Mouse (Mus musculus): ENCODE measurements around the gene Hinfp.
"Not testable (repeated sequence)": the region's sequence is repeated elsewhere in the genome, so short reads cannot be mapped to it uniquely, and the experiment has no call there.

Hinfp gene

DNA sequence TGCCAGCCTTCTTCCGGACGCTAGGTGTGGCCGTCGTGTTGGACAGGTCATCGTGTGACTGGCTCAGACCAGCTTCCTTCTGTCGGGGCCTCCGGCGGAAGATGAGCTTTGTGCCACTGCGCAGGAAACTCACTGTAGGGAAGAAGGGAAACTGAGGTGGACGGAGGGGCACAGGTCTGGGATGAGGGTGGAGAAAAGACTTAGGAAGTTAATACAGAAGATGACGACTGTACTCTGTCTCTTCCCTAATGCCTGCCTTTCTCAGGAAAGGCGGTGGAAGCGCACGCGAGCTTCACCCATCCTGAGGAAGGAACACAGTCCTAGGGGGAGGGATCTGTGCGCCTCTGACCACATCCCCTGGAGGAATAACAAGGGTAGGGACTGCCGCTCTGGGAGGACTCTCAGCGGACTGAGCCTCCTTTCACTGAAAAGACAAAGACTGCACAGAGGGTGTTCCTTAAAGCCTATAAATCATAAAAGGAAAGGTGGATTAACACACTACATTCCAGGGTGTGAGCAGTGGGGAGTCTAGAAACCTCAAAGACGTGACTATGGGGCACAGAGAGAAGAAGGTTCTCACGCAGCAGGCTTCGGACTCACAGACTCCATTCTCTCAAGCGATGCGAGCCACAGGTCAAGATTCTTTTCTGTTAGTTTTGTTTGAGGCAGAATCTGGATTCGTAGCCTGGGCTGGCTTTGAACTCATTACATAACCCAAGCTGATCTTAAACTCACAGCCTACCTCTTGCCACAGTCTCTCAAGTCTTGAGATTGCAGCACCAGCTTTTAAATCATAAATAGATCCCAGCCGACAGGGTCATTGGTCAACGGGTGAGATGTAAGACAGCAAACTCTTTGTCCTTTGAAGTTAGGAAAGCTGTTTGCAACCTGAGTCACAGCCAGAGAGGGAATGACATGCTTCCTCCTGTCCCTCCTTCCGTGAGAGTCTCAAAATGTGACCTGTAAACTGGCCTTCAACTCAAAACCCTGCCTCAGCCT lies 6.0 kb upstream of the Hinfp start:
- no peak for DNase-seq (ENCODE audit: low spot score)

DNA sequence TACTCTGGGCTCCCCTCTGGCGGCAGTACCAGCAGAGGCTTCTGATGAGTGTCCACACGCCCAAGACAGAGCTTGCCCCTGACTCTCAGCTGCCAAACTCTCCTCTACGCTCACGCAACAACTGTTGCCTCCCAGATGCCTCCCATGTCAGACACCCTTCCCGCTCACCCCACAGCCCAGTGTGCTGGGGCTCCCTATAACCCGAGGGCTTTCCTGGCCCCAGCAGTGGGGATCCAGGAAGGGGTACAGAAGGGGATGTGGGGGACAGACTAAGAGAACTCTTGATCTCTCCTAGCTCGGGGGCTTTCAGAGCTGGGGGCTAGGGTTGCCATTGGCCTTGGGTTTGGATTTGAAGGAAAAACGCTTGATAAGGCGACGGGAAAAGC lies 5.3 kb upstream of the Hinfp start:
- DNase-seq (ENCODE audit: low spot score): no peak

DNA sequence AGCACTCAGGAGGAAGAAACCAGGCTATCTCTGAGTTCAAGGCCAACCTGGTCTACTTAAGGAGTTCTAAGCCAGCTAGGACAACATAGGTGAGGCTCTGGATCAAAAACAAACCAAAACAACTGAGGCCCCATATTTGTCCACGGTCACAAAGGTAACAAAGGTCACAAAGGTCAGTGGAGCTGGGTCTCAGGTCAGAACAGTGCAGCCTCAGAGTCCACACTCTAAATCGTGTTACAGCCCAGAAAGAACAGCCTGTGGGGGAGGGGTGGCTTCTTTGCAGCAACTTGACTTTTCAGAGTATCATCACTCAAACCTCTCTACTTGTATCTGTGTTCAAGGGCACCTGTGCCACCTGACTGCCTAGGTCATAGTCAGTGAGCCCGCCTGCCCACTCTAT lies 4.3 kb upstream of the Hinfp start:
- no peak for DNase-seq (ENCODE audit: low spot score)

DNA sequence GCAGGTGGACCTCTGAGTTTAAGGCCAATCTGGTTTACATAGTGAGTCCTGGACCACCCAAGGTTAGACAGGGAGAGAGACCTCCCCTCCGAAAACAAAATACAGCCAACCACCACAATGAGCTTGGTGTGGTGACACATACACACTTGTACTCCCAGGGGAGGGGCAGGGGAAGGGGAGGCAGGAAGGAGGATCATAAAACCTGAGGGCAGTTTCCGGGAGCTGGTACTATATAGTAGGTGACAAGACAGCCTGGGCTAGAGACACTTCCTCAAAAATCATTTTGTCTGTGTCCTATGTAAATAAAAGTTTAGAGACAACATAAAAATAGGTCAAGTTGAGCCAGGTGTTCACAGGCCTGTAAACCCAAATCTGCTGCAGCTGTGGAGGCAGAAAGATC lies 1.8 kb upstream of the Hinfp start:
- DNase-seq (ENCODE audit: low spot score): no peak

DNA sequence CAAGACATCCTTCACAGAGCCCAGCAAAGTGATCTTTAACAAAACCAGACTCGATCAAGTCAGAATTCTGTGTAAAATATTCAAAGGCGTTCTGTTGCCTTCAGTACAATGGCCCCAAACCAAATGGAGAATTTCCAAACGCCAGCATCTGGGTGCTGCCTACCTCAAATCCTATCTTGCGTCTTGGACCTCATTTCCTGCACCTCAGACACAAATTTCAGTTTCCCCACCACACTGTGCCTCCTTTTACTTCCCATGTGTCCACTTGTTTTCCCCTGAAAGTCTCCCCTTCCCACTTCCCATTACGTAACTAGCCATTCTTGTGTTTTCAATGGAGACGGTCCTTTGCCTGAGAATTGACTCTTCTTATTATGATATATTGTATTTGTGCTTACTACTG lies 1.1 kb upstream of the Hinfp start:
- no peak for DNase-seq (ENCODE audit: low spot score)

DNA sequence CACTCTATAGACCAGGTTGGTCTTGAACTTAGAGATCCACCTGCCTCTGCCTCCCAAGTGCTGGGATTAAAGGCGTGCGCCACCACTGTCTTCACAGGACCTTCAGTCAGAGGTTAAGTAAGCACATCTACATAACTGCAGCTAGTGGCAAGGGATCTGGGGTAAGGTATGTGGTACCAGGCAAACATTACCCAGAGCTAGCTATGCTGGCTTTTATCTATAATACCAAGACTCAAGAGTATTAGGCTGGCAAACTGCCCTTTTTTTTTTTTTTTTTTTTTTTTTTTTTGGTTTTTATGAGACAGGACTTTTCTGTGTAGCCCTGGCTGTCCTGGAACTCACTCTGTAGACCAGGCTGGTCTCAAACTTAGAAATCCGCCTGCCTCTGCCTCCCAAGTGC lies 5.5 kb downstream of the Hinfp start:
- DNase-seq (ENCODE audit: low spot score): not testable (repeated sequence)

DNA sequence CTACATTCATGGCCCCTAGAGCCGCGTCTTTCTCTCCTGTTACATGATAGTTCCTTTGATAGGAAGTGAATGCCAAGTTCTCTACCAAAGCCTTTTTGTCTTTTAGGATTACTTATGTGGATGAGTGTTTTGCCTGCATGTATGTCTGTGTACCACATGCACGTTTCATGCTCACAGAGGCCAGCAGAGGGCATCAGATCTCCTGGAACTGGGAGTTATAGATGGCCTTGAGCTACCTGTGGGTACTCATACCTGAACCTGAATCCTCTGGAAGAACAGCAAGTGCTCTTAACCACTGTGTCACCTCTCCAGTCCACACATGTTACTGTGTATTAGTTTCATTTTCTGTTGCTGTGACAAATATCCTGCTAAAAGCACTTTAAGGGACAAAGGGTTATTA lies 13.0 kb downstream of the Hinfp start:
- DNase-seq (ENCODE audit: low spot score): no peak

DNA sequence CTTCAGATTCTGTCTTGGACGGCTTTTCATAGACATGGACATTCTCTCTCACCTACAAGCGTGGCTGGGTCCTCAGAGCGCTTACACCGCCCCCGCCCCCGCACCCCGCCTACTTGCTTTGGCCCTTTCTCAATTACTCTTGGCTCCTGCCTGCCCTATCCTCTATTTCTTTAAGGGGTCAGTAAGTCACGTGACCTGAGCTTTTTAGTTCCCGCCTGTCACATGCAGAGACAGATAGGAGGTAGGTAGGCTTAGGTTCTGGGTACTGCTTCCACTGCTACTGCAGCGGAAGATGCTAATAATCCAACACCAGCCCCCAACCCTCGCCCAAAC lies 16.5 kb downstream of the Hinfp start:
- DNase-seq (ENCODE audit: low spot score): no peak

DNA sequence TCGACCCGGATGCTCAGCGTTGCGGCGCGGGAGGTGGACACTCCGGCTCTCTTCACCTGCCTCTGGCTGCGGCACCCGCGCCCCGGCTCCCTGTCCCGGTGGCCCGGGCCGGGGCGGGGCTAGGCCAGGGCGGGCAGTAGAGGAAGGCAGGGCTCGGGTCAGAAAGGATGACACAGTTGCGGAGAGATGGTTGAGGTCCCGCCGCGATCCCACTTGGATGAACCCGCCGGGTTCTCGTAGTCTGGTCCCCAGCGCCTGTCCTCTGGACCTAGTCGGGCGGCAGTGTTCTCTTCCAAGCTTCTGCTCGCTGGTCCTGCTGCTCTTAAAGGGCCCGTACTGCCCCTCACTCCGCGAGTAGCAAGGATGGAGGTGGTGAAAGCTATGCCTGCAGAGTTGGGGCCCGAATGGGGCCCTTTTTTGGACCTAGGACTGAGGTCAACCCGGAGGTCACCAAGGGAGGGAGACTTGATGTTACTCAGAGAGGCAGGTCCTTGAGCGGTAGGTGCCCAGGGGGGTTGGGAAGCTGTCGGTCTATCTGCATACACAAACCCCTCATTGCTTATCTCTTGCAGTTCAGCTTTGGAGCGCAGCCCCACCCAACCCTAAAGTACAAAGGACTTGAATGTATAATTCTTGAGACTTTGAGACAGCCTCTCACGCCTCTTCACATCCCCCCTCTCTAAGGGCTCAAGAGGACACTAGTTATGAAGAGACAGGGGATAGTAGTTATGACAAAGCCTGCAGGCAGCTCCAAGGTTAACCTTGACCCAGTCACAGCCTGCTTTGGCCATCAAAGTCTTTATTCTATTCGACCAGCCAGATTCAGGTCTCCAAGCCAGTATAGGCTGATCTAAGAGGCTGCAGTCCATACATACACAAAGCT lies 17.2 kb downstream of the Hinfp start, which contains the start of gene Abcg4:
Gene Abcg4, minus strand, starts transcription at position 540 of the 883 bp plus-strand sequence.
- DNase-seq (ENCODE audit: low spot score): no peak

DNA sequence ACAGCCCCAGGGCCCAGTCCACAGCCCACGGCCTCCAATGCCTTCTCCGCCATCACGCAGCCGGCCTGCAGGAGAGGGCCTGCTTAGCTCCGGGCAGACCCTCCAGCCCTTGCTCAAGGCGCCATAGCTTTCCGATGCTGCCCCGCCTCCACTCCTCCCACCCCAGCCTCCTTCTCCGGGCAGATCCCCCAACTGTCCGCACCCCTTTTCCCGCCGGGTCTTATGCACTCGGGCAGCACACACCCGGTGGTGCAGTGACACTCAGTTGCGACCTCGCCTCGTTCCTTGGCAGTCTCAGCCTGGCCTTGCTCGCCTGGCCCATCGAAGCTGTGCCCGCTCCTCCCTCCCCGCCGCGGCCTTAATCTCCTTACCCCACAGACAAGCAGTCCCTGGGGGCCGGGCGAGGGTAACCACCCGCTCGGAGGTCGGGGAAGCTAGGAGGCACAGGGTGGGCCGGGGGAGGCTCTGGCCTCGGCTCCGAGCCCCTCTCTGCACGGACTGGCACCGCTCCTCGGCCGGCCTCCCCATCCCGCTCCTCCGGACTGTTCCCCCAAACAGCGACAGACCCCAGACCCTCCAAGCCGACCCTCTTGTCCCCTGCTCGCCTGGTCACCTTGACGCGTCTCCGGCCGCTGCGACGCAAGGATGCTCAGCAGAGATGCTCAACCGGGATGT lies 17.9 kb downstream of the Hinfp start:
- no peak for DNase-seq (ENCODE audit: low spot score)

DNA sequence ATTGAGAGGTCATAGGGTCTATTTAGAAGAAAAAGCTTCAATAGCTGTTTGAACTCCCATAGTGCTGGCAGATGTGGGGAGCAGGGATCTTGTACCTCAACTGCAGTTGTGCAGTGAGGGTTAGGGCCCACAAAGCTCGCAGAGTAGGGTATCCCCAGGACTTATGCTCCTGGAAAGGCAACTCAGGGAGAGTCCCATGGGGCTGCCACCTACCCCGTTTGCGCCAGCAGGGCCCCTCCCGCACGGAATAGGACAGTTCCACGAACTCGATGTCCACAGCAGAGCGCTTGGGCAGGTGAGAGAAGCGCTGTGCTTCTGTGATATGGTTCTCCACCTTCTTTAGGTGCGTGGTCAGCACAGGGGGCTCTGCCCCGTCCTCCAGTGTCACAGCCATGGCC lies 18.5 kb downstream of the Hinfp start:
- DNase-seq (ENCODE audit: low spot score): no peak

DNA sequence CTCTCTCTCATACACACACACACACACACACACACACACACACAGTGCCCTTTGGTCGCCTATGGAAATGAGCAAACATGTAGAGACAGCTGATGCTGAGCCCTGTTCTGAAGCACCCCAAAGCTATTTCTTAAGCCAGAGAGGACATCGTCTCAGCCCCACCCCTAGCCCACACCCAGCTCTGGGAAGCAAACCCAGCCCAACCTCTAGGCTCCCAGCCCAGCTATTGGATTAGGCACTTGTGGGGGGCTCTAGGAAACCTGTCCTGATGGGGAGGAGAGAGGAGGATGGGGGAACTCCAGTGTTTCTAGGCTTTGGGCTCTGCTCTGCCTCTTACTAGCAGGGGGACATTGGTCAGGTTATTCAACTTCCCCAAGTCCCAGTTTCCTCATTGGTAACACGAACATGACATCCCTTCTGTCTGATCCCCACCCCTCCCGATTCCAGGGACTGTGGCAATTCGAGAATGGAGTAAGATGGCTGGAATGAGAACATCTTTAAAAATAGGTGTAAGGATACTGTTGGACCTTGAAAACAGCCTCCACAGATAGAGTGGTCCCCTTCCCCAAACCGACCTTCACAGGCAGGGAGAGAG lies 19.1 kb downstream of the Hinfp start:
- no peak for DNase-seq (ENCODE audit: low spot score)

DNA sequence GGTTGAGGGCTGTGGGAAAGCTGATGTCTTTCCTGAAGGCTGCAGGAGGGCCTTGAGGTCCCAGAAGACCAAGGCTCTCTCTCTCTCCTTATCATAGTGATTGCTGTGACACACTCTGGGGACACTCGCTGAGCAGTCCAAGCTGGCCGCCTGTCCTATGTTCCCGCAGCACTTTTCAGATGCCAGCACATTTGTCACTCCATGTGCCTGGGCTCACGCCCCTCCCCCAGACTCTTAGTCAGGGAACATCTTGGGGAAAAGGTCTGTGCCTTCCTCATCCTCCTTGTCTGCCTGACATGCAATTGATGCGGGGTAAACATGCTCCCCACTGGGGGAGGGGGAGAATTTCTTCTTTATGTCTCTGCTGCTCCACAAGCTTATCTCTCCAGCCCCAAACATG lies 22.3 kb downstream of the Hinfp start:
- DNase-seq (ENCODE audit: low spot score): no peak

DNA sequence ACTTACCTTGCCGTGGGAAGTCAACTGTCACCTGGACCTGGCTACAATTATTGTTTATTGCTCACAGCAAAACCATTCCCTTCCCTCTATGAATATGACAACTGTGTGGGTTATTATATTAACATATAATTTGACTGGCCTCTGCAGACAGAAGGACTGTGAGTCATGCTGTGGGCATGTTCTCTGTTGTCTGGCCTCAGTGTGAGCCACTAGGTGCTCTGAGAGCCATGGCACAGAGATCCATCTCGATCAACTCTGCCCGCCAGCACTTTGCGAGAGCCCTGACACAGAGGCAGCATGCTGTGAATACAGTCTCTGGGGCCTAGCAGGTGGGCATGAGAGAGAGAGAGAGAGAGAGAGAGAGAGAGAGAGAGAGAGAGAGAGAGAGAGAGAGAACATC lies 35.5 kb downstream of the Hinfp start:
- no peak for DNase-seq (ENCODE audit: low spot score)

DNA sequence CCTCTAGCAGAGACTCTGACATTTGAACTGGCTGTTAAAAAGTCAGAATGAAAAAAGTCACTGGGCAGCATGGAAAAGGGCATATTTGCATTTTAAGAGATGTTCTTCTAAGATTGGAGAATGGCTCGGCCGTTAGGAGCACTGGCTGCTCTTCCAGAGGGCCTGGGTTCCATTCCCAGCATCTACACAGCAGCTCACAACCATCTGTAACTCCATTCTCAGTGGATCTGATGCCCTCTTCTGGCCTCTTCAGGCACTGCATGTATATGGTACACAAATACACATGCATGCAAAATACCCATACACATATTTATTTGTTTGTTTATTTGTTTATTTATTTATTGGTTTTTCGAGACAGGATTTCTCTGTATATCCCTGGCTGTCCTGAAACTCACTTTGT lies 36.4 kb downstream of the Hinfp start:
- DNase-seq (ENCODE audit: low spot score): no peak

DNA sequence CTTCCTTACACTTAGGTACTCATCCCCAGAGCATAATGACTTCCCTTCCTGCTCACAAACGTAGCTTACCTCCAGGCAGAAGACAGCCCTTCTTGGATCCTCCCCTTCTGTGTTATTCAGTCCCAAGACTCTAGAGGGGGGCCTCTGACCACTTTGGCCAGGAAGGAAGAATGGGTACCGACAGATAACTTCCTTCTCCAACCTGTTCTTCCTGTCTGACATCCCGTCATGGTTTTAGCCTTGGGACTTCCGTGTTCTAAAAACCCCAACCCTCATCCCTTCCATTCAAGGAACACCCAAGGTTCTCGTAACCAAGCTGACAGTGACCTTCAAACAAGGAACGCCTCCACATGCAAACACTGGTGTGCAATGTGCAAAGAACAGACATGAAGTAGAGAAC lies 37.0 kb downstream of the Hinfp start, which contains the start of gene Nlrx1:
Gene Nlrx1, minus strand, starts transcription at position 168 of the 400 bp plus-strand sequence.
- no peak for DNase-seq (ENCODE audit: low spot score)

DNA sequence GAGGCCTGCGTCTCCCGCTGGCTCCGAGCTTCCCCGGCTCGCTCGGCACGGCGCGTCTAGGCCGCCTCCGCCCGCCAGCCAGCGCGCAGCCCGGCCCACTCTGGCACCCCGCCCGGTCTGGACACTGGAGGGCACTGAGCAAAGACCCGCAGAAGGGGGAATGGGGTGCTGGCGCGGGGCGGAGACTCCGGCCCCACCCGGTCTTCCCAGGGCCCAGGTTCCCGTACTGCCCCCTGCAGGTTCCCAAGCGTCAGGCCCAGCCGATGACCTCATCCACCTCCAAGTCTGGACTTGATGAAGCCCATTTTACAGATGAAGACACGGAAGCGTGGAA lies 37.5 kb downstream of the Hinfp start:
- DNase-seq (ENCODE audit: low spot score): peak; percentile 71

DNA sequence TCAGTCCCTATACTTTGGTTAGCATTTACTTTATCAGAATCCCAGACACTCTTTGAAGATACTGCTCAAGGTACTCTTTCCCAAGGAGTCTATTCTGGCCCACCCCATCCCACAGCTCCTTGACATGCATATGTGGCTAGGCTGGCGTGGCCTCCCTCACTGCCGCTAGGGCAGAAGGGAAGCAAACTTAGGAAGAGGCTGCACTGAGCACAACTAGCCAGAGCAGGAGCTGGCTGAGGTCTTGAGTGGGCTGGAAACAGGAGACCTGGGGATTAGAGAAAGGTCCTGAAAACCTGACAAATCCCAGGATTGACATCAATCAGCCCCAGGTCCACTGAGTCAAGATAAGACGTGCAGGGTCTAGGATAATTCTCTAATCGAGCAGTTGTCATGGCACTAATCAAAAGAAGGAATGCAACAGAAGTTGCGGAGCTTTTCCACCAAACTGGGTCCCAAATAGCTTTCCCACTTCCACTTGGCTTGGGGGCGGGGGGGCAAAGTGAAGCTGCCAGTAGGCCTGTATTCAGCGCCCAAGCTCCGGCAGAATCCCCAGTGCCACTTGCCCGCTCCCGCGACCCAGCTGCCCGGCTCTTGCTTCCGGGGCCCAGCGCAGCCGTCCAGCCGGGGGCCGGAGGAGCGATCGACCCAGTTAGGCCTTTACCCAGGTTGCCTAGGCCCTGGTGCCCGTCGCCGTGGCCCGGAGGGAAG lies 38.0 kb downstream of the Hinfp start:
- no peak for DNase-seq (ENCODE audit: low spot score)

DNA sequence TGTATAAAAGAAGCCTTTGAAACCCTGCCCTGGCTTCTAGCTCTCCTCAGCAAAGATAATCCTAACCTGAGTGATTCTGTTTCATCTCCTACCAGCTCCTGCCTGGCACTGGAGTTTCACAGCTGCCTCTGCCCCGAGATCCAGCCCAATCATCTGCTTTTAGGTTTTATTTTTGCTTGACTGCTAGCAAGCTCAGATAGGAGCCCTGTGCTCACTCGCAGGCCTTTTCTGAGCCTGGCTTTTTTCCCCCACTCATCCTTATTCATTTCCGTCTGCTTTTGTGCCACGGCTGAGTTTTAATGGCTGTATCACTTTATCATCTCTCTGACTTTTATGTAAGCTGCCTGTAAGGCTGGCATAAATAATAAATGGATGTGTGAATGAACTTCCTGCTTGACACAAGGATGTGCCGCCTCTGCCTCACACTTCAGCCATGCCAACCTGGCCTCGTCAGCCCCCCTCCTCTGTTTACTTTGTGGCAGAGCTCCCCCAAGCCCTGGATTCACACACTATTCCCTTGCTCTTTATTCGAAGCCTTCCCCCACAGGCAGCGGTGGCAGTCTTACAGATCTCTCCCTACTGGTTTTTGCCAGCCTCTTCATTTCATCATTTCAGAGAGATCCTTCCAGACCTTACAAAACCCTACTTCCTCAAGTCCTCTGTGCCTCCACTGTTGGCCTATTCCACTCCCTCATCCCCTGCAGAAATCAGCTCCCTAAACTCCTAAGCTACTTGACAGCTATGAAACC lies 38.8 kb downstream of the Hinfp start:
- DNase-seq (ENCODE audit: low spot score): no peak

DNA sequence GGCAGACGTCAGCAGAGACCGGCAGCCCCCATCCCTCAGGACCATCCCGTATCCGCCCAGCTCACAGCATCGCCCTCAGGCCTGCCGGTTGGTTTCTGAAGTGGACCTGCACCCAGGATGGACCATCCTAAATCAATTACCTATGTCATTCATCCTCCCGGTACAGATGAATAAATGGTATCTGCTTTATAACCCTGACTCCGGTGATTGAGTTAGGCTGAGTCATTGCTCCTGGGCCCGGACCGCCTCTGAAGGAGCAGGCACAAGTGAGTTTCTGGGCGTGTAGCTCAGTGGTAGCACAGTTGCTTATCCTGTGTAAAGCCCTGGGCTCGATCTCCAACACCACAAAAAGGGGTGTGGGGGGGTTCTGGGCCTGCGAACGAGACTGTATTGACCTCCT lies 44.1 kb downstream of the Hinfp start:
- DNase-seq (ENCODE audit: low spot score): no peak

DNA sequence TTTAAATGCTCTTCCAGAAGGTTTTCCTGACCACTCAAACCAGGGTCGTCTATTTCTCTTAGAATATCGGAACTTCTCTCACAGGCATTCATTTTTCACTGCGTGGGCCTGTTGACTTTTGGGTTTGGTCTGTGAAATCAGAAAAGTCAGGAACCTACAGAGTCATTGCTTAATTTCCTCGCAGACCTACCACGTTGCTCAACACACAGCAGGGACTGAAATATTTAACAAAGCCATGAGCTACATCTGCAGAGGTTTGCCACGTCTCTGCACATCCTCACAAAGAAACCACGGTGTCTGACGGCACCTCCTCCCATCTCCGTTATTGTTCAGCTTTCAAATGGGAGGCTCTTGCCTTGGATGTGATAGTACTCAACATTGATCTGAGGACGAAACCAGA lies 46.5 kb downstream of the Hinfp start:
- no peak for DNase-seq (ENCODE audit: low spot score)

All from urinary bladder, postnatal 10 days (tissue).